Mouse (Mus musculus) right cerebral cortex, postnatal 14 days (tissue): ENCODE data around the gene Yipf7.

Source experiments
- DNase-seq: peaks from one replicate; pipeline ENCODE4 v3.0.0; 2022

The Yipf7 gene

GRCm38 (mm10) chr5:69542489-69542888 lies at the start of gene Yipf7:
Yipf7 (minus strand) TSS chr5:69542648.
- no peak for DNase-seq

DNA sequence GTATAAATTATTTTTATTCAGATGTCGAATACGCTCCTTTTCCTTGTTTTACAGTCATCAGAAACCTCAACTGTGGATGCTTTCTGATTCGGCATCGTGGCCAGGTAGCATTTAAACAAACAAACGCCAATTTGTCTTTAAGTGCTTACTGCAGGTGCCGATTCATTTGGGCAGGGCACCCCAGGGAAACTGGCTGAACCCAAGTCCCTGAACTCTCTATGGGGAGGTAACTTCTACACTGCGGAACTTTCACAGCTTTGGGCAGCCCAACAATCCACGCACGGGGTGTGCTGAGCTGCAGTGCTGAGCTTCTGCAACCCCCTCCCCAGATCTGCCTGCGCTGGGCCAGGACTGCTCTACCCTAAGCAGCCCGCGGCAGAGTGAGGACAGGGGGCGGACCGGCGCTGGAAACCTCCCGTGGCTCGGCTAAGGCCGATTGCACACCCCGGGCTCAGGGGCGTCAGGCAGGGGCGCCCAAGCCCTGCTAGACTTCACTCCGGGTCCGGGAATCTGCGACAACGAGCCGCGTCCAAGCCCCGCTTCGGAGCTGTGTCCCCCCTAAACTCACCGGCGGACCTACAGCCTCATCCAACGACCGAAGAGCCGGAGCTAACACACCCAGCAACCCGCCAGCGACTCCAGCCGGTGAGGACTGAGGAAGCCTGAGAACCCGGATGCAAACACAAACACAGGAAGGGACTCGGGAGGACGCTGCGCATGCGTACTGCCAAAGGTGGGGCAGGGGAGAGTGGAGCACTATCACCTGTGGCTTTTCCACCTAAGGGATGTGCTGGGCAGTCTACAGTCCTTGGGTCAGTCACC lies 49.4 kb upstream of the Yipf7 start, which contains the start of gene Gnpda2:
Gene Gnpda2, minus strand, starts transcription at position 701 of the 822 bp plus-strand sequence.
- peak; percentile 86 for DNase-seq

DNA sequence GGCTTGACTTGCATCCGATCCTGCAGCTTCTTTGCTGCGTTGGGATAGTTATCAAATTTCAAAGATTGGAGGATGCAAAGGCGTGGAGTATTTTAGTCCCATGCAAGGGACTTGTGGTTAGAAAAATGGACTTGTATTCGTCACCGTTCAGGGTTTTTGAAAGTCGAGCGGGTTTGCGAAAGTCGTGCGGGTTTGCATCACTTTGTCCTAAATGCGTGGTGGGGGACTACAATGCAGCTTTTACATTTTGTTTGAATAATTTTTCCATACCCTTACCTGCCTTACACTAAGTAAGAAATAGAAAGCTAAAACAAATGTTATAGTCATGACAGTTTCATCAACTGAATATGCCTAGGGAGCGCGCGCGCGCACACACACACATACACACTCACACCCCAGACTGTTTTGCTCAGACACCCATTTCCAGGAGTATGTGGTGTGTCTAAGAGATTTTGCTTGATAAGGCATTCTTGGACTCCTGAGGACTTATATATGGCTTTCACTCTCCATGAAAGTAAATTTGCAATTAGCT lies 15.0 kb upstream of the Yipf7 start:
- DNase-seq, result no peak

- DNase-seq, result peak; percentile 95
These were observed 14.4 kb upstream of the Yipf7 start, which contains the start of gene Guf1 for GRCm38 (mm10) chr5:69556628-69557403. Guf1 (plus strand) TSS chr5:69556923.

DNA sequence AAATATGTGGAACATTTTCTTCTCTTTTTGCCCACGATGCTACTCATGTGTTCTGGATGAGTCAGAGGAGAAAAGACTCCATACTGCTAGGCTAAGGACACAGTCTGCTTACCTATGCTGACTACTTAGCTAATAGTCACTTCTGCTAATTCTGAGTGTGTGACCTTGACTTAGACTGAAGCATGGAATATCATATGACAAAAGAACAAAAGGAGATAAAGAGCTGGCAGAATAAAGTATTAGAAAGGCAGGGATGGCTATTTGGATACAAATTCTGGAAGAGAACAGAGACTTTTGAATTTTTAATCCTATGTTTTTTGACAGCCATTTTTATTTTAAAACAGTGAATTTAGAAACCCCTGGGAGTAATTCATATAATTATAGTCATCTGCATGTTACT lies 768 bp downstream of the Yipf7 start:
- no peak for DNase-seq

GRCm38 (mm10) chr5:69523944-69524343 lies 18.5 kb downstream of the Yipf7 start:
- no peak for DNase-seq

- no peak for DNase-seq
These were observed 20.4 kb downstream of the Yipf7 start for GRCm38 (mm10) chr5:69522064-69522463.

DNA sequence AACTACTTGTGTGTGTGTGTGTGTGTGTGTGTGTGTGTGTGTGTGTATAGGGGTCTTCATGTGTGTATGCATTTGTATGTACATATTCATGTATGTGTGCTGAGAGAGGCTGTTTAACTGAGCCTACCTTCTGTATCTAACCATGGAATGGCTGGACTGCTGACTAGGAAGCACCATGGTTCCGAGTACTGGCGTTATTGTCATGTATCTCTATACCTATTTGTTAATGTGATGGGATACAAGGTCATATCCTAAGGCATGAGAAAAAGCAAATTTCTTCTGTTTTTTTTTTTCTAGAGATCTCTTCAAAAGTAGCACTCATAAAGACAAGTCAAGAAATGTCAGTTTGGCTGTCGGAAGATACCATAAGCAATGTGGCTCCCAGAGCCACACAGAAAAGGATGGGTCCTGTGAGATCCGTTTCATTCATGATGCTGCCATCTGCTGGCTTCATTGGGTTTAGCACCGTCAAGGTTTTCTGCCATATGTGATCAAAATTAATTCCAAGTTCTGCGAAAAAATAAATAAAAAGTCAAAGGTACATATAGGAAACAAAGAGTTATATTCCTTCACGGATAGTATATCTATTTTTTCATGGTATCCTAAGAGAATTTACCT lies 21.7 kb downstream of the Yipf7 start:
- peak; percentile 66 for DNase-seq

- DNase-seq, result no peak
These were observed 30.2 kb downstream of the Yipf7 start for GRCm38 (mm10) chr5:69512203-69512602.

GRCm38 (mm10) chr5:69511631-69512030 lies 30.8 kb downstream of the Yipf7 start:
- DNase-seq, result no peak

DNA sequence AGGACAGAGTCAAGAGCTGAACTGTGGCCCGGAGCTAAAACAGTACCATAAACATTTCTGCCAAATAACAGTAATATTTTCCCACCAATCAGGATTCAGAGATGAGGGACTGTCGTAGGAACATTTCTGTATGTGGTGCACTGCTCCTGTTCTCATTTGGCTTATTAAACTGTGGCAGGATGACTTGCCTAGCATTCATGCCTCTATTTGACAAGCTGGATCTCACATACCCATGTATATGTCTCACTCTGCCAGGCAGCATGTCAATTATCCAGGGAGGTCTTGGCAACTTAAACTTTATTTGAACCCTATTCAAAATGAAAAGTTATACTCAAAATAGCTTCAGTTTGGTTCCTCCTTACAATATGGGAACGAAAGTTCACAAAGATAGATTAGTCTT lies 35.4 kb downstream of the Yipf7 start:
- no peak for DNase-seq

- no peak for DNase-seq
These were observed 53.4 kb downstream of the Yipf7 start for GRCm38 (mm10) chr5:69489046-69489445.

DNA sequence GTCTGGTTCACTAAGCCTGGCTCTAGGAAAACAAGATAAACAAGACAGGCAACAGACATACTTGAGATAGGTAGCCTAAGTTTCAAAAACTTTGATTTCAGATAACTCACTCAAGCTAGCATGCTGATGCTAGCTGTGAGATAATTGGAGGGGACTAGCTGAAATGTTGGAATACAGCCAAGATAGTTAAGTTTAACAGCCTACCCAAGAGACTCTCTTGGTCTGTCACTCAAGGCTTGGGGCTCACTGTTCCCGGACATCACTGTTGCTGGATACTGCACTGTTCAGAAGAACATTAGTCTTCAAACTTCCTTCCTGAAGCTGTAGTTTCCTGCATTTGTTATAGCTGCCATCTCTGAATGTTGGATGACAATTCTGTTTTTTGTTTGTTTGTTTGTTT lies 74.9 kb downstream of the Yipf7 start:
- DNase-seq, result no peak
